Mouse (Mus musculus): ENCODE results near the gene Epsti1. TPM values are rescaled to one million over a fixed set of nuclear protein-coding genes. Genes with fewer than 3 reads are reported as not detected.

Epsti1 gene
- 118 TPM for polyA plus RNA-seq (2017; shearing (Covaris generic))

DNA sequence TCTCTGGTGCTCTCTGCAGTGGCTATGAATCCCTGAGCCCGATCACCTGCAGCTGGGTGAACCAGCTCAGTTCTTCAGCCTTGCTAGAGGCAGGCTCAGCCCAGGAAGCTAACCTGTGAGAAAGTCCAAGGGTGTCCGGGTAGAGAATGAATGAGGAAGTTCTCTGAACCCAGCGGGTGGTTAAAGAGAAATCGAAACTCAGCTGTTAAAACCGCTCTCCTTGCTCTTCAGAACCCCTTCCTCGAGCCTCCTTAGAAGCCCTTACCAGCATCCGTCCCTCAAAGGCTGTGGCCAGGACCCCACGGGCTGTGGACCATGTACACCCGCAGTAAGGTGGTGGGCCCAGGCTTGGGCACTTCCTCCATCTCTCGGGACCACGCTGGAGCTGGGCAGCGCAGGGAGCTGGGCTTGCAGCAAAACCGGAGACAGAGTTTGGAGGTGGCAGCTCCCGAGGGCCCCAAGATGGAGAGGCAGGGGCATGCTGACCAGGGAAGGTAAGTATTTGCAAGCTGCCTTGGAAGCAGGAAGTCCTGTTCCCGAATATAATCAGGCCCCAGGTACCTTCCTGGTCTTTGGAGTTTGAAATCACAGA lies at the start of gene Epsti1:
Epsti1 (plus strand) TSS at position 69 of the 592 bp plus-strand sequence.

DNA sequence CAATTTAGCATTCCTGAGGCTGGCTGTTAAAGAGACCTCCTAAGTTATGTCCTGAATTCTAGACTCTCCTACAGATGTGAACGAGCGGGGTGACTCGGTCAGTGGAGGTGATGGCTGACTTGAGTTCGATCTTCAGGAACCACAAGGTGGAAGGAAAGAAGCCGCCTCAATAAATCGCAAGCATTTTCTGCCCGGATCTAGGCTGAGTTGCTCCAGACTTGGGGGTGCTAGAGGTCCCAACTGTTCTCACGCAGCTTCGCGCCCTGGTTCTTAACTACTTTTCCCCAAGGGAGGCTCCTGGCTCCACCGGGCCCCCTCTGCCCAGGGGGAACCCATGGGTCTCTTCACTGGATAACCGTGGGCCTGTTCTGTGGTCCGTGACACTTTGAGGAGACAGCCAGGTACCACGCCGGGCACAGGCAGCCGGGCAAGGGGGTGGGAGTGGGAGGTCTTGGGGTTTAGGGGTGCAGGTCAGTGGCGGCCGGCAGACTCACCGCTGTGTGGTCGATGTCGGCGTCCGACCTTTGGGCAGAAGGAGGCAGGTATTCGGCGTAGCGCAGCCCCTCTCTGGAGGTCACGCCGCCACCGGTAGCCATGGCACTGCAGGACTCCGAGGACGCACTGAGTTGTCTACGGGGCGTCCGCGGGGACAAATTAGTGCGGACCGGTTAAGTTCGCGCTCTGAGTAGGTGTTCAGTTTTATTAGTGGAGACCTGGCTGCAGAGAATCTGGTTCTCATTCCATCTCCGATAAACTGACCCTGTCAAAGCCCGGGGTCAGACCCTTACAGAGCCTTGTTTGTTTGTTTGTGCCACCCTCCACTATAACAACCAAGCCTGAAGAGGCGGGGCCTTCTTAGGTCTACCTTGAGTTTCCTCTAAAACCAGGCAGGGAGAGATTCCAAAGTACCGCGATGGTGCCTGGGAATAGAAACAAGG lies 29.5 kb upstream of the Epsti1 start, which contains the start of gene Dnajc15:
Dnajc15 (minus strand) TSS at position 822 of the 938 bp plus-strand sequence.

Other genes with a start within 250 kb of the Epsti1 start
- 165 TPM for gene Dnajc15, start 29.1 kb upstream of the Epsti1 start, polyA plus RNA-seq (2017; shearing (Covaris generic))
- gene Fam216b, start 184.8 kb downstream of the Epsti1 start, polyA plus RNA-seq (2017; shearing (Covaris generic)), result not detected